Mouse (Mus musculus): ENCODE measurements around the gene Numb.

- TF ChIP-seq CTCF (IDR thresholded peaks at IDR 0.05; ENCODE audit: control insufficient read depth, insufficient read depth, insufficient replicate concordance, low read depth, low read length) (no peak), POLR2A (IDR thresholded peaks at IDR 0.05; ENCODE audit: control insufficient read depth, low read depth, low read length) (no peak)
Observed at GRCm38 (mm10) chr12:83833979-83834378, 87.8 kb downstream of the Numb start.

Measured in testis, adult 2 months (tissue).